Mouse (Mus musculus) leukemia stem cell, adult 10-12 weeks (primary cell): ENCODE data around the gene Tmem120a. TPM values are rescaled to one million over a fixed set of nuclear protein-coding genes. Genes with fewer than 3 reads are reported as not detected.

Source experiments
- polyA plus RNA-seq: library from polyadenylated mRNA; stranded (reverse); fragments of >175 nt; gene quantifications from 2 replicates; pipeline ENCODE4 v1.2.3, GENCODE M21; 2012; ENCODE audit warnings: low replicate concordance

The Tmem120a gene
- polyA plus RNA-seq, result 12.3 and 15.8 TPM in 2 replicates

DNA sequence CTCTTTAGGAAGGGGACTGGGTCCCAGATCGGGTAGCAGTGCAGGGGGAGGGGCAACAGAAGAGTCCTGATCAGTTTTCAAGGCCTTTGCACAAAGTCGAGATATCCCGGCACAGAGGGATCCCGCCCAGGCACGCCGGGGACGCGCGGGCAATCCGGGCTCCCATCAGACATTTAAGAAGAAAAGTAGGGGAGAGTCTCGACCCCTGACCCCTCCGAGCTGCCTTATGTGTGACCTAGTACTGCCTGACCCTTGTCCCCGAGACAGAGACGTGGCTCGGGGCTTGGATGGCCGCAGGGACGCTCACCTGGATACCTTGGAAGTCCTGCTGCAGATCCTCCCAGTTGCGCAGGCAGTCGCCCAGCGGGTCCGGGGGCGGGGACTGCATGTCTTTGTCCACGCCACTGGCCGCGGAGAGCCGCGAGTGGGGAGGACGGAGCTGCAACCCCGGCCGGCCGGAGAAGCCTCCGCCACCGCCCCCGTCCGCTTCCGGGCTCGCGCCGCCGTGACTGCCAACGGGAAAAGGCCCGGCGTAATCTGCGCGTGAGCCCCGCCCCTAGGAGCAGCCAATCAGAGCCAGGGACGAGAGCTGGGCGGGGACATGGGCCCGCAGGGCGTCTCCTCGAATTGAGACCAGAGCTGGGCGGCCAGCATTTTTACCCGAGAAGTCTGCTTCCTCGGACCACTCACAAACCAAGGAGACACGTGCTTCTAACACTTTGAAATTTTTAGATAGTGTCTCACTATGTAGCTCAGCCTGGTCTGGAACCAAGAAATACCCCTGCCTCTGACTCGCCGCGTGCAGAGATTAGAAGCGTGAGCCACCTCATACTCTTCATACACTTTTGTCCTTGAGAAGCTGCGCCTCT, at the start of gene Tmem120a:
Gene Tmem120a, minus strand, starts transcription at position 708 of the 869 bp plus-strand sequence.

DNA sequence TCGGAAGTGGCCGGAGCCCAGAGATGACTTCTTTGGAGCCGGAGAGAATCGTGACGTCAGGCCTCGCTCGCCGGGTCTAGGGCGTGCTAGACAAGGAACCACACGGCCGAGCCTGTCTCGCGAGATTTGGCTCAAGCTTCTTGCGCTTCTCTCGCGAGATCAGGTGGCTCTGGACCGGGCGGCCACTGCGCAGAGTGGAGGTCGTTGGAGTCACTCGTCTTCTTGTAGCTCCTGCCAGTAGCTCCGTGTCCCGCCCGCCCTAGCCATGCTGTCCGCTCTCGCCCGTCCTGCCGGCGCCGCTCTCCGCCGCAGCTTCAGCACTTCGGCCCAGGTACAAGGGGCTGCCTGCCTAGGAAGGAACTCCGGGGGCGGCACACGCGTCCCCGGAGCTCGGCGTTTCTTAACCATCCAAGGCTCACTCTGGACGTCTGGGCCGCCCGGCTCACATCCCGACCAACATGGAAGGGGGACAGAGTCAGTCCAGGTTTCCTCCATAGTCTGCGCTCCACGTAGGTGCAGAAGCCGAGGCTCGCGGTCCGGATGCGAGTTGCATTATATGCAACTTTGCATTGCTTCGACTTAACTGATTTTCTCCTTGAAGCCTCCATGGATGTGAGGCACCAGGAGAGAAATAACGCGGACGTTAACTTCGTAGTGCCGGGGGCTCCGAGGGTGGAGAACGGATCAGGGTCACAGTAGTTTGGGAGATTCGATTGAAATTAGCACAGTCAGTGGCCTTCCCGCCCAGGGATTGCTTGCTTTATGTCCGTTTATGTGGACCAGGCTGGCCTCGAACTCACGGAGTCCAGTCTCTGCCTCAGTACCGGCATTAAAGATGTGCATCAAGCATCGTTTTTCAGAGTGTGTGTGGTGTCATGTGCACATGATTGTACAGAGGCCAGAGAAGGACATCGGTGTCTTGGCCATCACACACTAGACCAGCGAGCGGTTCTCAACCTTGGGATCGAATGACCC, 34.5 kb upstream of the Tmem120a start, which contains the start of gene Mdh2:
Gene Mdh2, plus strand, starts transcription at position 10 of the 975 bp plus-strand sequence.

DNA sequence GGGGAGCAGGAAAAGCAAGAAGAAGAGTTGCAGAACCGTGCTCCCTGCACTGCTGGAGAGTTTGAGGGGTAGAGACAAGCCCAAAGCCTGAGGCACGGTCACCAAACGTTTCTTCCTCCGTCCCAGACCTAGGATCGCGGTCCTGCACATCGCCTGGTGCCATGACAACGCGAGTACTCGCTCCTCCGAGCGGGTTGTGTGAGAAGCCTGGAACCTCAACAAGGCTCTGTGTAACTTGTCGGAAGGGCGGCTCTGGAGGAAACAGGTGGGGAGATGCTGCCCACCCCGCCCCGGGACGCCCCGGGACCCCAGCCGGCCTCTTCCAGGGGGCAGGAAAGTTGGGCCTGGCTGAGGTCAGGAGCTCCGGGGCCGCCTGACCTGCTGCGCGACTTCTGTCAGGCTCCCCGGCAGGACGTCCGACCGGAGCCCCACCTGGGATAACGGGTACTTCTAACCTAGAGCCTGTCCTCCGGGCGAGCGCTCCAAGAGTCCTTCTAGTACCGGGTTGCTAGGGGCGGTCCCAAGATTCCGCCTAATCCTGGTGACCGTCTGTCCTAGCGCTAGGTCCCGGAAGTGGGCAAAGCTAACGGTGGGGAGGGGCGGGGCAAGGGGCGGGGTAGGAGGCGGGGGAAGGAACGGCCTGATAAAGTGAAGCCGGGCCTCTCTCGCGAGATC, 33.7 kb upstream of the Tmem120a start, which contains the start of gene Styxl1:
Gene Styxl1, minus strand, starts transcription at position 590 of the 675 bp plus-strand sequence.

Other genes with a start within 250 kb of the Tmem120a start
- 2.3 and 5.1 TPM in 2 replicates for gene Hip1, start 199.3 kb downstream of the Tmem120a start, polyA plus RNA-seq
- gene Ccl26, start 180.9 kb downstream of the Tmem120a start, polyA plus RNA-seq, result not detected in 2 replicates
- gene Ccl24, start 171.4 kb downstream of the Tmem120a start, polyA plus RNA-seq, result 0.61 TPM in 1 of 2 replicates, not detected in the other
- 34.6 and 36.0 TPM in 2 replicates for gene Rhbdd2, start 111.8 kb downstream of the Tmem120a start, polyA plus RNA-seq
- gene Por, start 74.4 kb downstream of the Tmem120a start, polyA plus RNA-seq, result 93.9 and 171 TPM in 2 replicates
- not detected in 2 replicates for gene Styxl1, start 33.9 kb upstream of the Tmem120a start, polyA plus RNA-seq
- 199 and 638 TPM in 2 replicates for gene Mdh2, start 34.0 kb upstream of the Tmem120a start, polyA plus RNA-seq
- not detected in 2 replicates for gene Srrm3, start 62.4 kb upstream of the Tmem120a start, polyA plus RNA-seq
- gene Hspb1, start 143.5 kb upstream of the Tmem120a start, polyA plus RNA-seq, result 0.27 and 0.68 TPM in 2 replicates
- 66.6 and 168 TPM in 2 replicates for gene Ywhag, start 190.2 kb upstream of the Tmem120a start, polyA plus RNA-seq
- gene Ssc4d, start 230.1 kb upstream of the Tmem120a start, polyA plus RNA-seq, result 0.08 and 0.55 TPM in 2 replicates
- gene Zp3, start 235.7 kb upstream of the Tmem120a start, polyA plus RNA-seq, result not detected in 2 replicates